Mouse (Mus musculus) MEL (cell line): ENCODE results near the gene Pcif1. TPM values are rescaled to one million over a fixed set of nuclear protein-coding genes. Genes with fewer than 3 reads are reported as not detected.
"Not testable (repeated sequence)": the region's sequence is repeated elsewhere in the genome, so short reads cannot be mapped to it uniquely, and the experiment has no call there.

Experiments used
- DNase-seq: peaks from one replicate; pipeline ENCODE4 v3.0.0; 2011; ENCODE audit warnings: low read depth, low spot score
- H3K27ac ChIP-seq: 2 replicates; pipeline ENCODE4 v1.5.1; 2012; ENCODE audit warnings: low read depth, mild to moderate bottlenecking, control low read depth, low read length, moderate library complexity; ENCODE audit not compliant: control insufficient read depth
- H3K27me3 ChIP-seq, 2 experiments: fragments of 150-350 bp in 1 of 2; sonication (generic) in 1 of 2; 2 replicates each; pipeline ENCODE4 v1.6.1; 2012; ENCODE audit warnings: low read length in 2 of 2, mild to moderate bottlenecking in 2 of 2, improper control_type of control experiment in 1 of 2, moderate library complexity in 1 of 2; ENCODE audit not compliant: insufficient read depth in 2 of 2, control insufficient read depth in 1 of 2
- H3K36me3 ChIP-seq, 2 experiments: 2 replicates each; pipeline ENCODE4 v1.6.1; 2012 to 2014; ENCODE audit warnings: low read length in 2 of 2, improper control_type of control experiment in 1 of 2, inconsistent platforms in 1 of 2, mild to moderate bottlenecking in 1 of 2; ENCODE audit not compliant: insufficient read depth in 2 of 2, control insufficient read depth in 1 of 2
- H3K4me1 ChIP-seq, 2 experiments: fragments of 150-350 bp in 1 of 2; sonication (generic) in 1 of 2; 2 replicates each; pipeline ENCODE4 v1.6.1; 2012; ENCODE audit warnings: low read length in 2 of 2, improper control_type of control experiment in 1 of 2, mild to moderate bottlenecking in 1 of 2; ENCODE audit not compliant: insufficient read depth in 2 of 2, control insufficient read depth in 1 of 2
- H3K4me3 ChIP-seq, 2 experiments: fragments of 150-350 bp in 1 of 2; sonication (generic) in 1 of 2; 2 replicates each; pipeline ENCODE4 v1.5.1; 2012; ENCODE audit warnings: low read depth in 2 of 2, low read length in 2 of 2, mild to moderate bottlenecking in 2 of 2, moderate library complexity in 2 of 2, control low read depth in 1 of 2, improper control_type of control experiment in 1 of 2; ENCODE audit not compliant: control insufficient read depth in 1 of 2, insufficient read depth in 1 of 2
- H3K79me2 ChIP-seq: 2 replicates; pipeline ENCODE4 v1.6.1; 2012; ENCODE audit warnings: mild to moderate bottlenecking, low read length, moderate library complexity; ENCODE audit not compliant: control insufficient read depth, poor library complexity, insufficient read depth
- H3K9ac ChIP-seq: 2 replicates; pipeline ENCODE4 v1.6.1; 2012; ENCODE audit warnings: low read depth, mild to moderate bottlenecking, control low read depth, low read length, moderate library complexity; ENCODE audit not compliant: control insufficient read depth, poor library complexity, severe bottlenecking
- H3K9me3 ChIP-seq: fragments of 150-350 bp; sonication (generic); replicated peaks from 2 replicates; pipeline ENCODE4 v1.6.1; 2012; ENCODE audit warnings: mild to moderate bottlenecking, low read length, improper control_type of control experiment, moderate library complexity; ENCODE audit not compliant: insufficient read depth
- BHLHE40 ChIP-seq: IDR thresholded peaks from 2 replicates; pipeline ENCODE4 v1.6.1; 2012; ENCODE audit warnings: low read depth, mild to moderate bottlenecking, inconsistent platforms, low read length, improper control_type of control experiment, borderline replicate concordance
- CHD2 ChIP-seq: IDR thresholded peaks from 2 replicates; pipeline ENCODE4 v1.6.1; 2011; ENCODE audit warnings: low read length, improper control_type of control experiment
- CTCF ChIP-seq, 3 experiments: IDR thresholded peaks in 2 of 3; conservative IDR thresholded peaks in 1 of 3; 2 replicates each; pipeline ENCODE4 v1.5.1; 2011 to 2012; ENCODE audit warnings: low read length in 3 of 3, low read depth in 2 of 3, mild to moderate bottlenecking in 2 of 3, improper control_type of control experiment in 1 of 3, inconsistent platforms in 1 of 3, mixed read lengths in 1 of 3, moderate library complexity in 1 of 3; ENCODE audit not compliant: control insufficient read depth in 1 of 3, insufficient read depth in 1 of 3, poor library complexity in 1 of 3, severe bottlenecking in 1 of 3
- E2F4 ChIP-seq: IDR thresholded peaks from 2 replicates; pipeline ENCODE4 v1.6.1; 2011; ENCODE audit warnings: low read depth, low read length, improper control_type of control experiment, borderline replicate concordance
- ELF1 ChIP-seq: IDR thresholded peaks from 2 replicates; pipeline ENCODE4 v1.6.1; 2014; ENCODE audit warnings: low read depth, mild to moderate bottlenecking, inconsistent platforms, low read length, improper control_type of control experiment, moderate library complexity
- EP300 ChIP-seq, 2 experiments: IDR thresholded peaks; 2 replicates each; pipeline ENCODE4 v1.6.1; 2011; ENCODE audit warnings: improper control_type of control experiment in 2 of 2, low read length in 2 of 2, low read depth in 1 of 2, mild to moderate bottlenecking in 1 of 2
- ETS1 ChIP-seq: IDR thresholded peaks from 2 replicates; pipeline ENCODE4 v1.6.1; 2012; ENCODE audit warnings: low read depth, mild to moderate bottlenecking, inconsistent platforms, low read length, improper control_type of control experiment, moderate library complexity
- GABPA ChIP-seq: IDR thresholded peaks from 2 replicates; pipeline ENCODE4 v1.6.1; 2012; ENCODE audit warnings: low read depth, mild to moderate bottlenecking, inconsistent platforms, low read length, improper control_type of control experiment, moderate library complexity
- HCFC1 ChIP-seq: IDR thresholded peaks from 2 replicates; pipeline ENCODE4 v1.6.1; 2012; ENCODE audit warnings: low read depth, mild to moderate bottlenecking, inconsistent platforms, low read length, improper control_type of control experiment, moderate library complexity
- KAT2A ChIP-seq: conservative IDR thresholded peaks from 2 replicates; pipeline ENCODE4 v1.6.1; 2012; ENCODE audit warnings: low read depth, low read length, improper control_type of control experiment, inconsistent platforms
- MAFK ChIP-seq: IDR thresholded peaks from 2 replicates; pipeline ENCODE4 v1.6.1; 2011; ENCODE audit warnings: low read depth, mild to moderate bottlenecking, low read length, improper control_type of control experiment, borderline replicate concordance
- MAX ChIP-seq: IDR thresholded peaks from 2 replicates; pipeline ENCODE4 v1.6.1; 2011; ENCODE audit warnings: low read length, improper control_type of control experiment
- MXI1 ChIP-seq: IDR thresholded peaks from 2 replicates; pipeline ENCODE4 v1.6.1; 2011; ENCODE audit warnings: mild to moderate bottlenecking, low read depth, low read length, improper control_type of control experiment
- MYB ChIP-seq: IDR thresholded peaks from 2 replicates; pipeline ENCODE4 v1.6.1; 2011; ENCODE audit warnings: mild to moderate bottlenecking, low read depth, low read length, improper control_type of control experiment
- MYC ChIP-seq: IDR thresholded peaks from 2 replicates; pipeline ENCODE4 v1.6.1; 2011; ENCODE audit warnings: low read depth, mild to moderate bottlenecking, low read length, improper control_type of control experiment, moderate library complexity
- NELFE ChIP-seq: IDR thresholded peaks from 2 replicates; pipeline ENCODE4 v1.6.1; 2011; ENCODE audit warnings: low read depth, low read length, improper control_type of control experiment
- NRF1 ChIP-seq: IDR thresholded peaks from 2 replicates; pipeline ENCODE4 v1.6.1; 2014; ENCODE audit warnings: low read depth, mild to moderate bottlenecking, inconsistent platforms, low read length, improper control_type of control experiment, moderate library complexity; ENCODE audit not compliant: poor library complexity, insufficient read depth, severe bottlenecking
- POLR2AphosphoS5 ChIP-seq: IDR thresholded peaks from 2 replicates; pipeline ENCODE4 v1.6.1; 2012; ENCODE audit warnings: low read depth, borderline replicate concordance, mild to moderate bottlenecking, inconsistent platforms, low read length, moderate library complexity, mixed read lengths
- RAD21 ChIP-seq: IDR thresholded peaks from 2 replicates; pipeline ENCODE4 v1.6.1; 2011; ENCODE audit warnings: mild to moderate bottlenecking, low read depth, low read length, improper control_type of control experiment
- RCOR1 ChIP-seq: IDR thresholded peaks from 2 replicates; pipeline ENCODE4 v1.6.1; 2012; ENCODE audit warnings: low read depth, mild to moderate bottlenecking, inconsistent platforms, low read length, improper control_type of control experiment
- SMC3 ChIP-seq: IDR thresholded peaks from 2 replicates; pipeline ENCODE4 v1.6.1; 2011; ENCODE audit warnings: low read depth, low read length, improper control_type of control experiment
- TAL1 ChIP-seq: IDR thresholded peaks from 2 replicates; pipeline ENCODE4 v1.6.1; 2012; ENCODE audit warnings: mild to moderate bottlenecking, inconsistent platforms, low read length, moderate library complexity, mixed read lengths
- TBP ChIP-seq: IDR thresholded peaks from 2 replicates; pipeline ENCODE4 v1.8.0; 2011; ENCODE audit warnings: low read depth, low read length, improper control_type of control experiment
- USF1 ChIP-seq: IDR thresholded peaks from 2 replicates; pipeline ENCODE4 v1.6.1; 2014; ENCODE audit warnings: low read depth, mild to moderate bottlenecking, inconsistent platforms, low read length, improper control_type of control experiment, moderate library complexity
- USF2 ChIP-seq, 2 experiments: IDR thresholded peaks; 2 replicates each; pipeline ENCODE4 v1.6.1; 2011 to 2012; ENCODE audit warnings: improper control_type of control experiment in 2 of 2, low read length in 2 of 2, borderline replicate concordance in 1 of 2, inconsistent platforms in 1 of 2, low read depth in 1 of 2, mild to moderate bottlenecking in 1 of 2; ENCODE audit not compliant: insufficient read depth in 1 of 2
- ZC3H11A ChIP-seq: IDR thresholded peaks from 2 replicates; pipeline ENCODE4 v1.6.1; 2012; ENCODE audit warnings: low read depth, mild to moderate bottlenecking, inconsistent platforms, low read length, improper control_type of control experiment
- ZMIZ1 ChIP-seq: IDR thresholded peaks from 2 replicates; pipeline ENCODE4 v1.6.1; 2012; ENCODE audit warnings: low read depth, mild to moderate bottlenecking, inconsistent platforms, low read length, improper control_type of control experiment, moderate library complexity
- ZNF384 ChIP-seq: IDR thresholded peaks from 2 replicates; pipeline ENCODE4 v1.6.1; 2012; ENCODE audit warnings: low read depth, mild to moderate bottlenecking, inconsistent platforms, low read length, improper control_type of control experiment
- polyA plus RNA-seq, 2 experiments: library from polyadenylated mRNA; stranded (reverse) in 1 of 2; unstranded in 1 of 2; fragments of >175 nt in 1 of 2; fragments of >200 nt in 1 of 2; gene quantifications; 2 replicates each; pipeline versions ENCODE4 v1.2.1 to v1.2.4; 2012; ENCODE audit warnings: low replicate concordance in 2 of 2, low read depth in 1 of 2; ENCODE audit not compliant: insufficient read length in 2 of 2, insufficient read depth in 1 of 2, missing spikeins in 1 of 2
- total RNA-seq: library from RNA; depleted of rRNA; stranded (reverse); fragments of 300-350 nt; gene quantifications from 2 replicates; pipeline ENCODE4 v1.2.3, GENCODE M21; 2012

Gene Pcif1
- total and polyA plus RNA-seq, 3 experiments = 46.8 to 118 TPM; not detected in 1

- not testable (repeated sequence) for H3K9me3 ChIP-seq, DNase-seq, H3K4me3 ChIP-seq, H3K27me3 ChIP-seq, H3K27ac ChIP-seq
- Histone ChIP-seq H3K36me3 (peaks cover 0 to 18% of the 10 kb centered on the region in 2 experiments; a peak in 2 of 4 replicates), H3K79me2 (peaks cover 25% of the 10 kb centered on the region), H3K9ac (peak overlapping the region; percentile 99), H3K4me1 (peaks cover 7 to 30% of the 10 kb centered on the region in 2 experiments)
- 0 out of 2 replicates have a peak, but pooled peaks have one; percentile 6 for TF ChIP-seq ZNF384
These were observed 1.5 kb upstream of the Pcif1 start for GRCm38 (mm10) chr2:164877376-164878215.

DNA sequence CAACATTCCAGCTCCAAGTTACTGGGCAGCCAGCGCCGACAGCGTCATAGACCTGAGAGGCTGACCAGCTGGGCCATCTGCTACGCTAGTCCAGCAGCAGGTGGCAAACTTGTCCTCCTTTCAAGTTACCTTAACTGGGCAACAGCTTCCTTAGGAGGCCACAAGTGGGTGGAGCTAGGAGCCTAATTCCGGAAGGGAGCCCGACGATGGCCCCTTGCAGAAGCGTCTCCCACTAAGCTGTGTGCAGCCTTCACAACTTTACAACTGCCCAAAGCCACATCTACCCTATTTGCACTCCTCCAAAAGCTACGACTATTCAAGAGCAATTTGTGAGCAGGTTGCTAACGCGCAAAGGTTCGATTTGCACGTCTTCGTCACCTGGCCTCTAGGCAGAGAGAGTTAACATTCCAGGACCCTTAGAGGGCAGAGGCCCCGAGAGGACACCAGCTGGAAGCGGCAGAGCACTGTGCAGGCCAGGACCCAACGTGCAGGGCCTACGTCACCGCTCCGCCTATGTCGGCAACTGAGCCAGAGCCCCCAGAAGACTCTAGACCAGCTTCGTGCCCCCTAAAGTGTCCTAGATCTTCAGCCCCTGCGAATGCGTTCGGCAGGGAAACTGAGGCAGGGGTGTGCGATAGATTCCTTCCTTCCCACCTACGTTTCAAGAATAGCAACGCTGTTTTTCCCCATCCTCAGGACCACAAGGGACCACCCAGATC lies 436 bp upstream of the Pcif1 start:
- peak overlapping the region; percentile 99 for H3K9ac ChIP-seq
- peak; percentile 91 for DNase-seq
- H3K27me3 ChIP-seq = no peaks in the 10 kb centered on the region
- H3K27ac ChIP-seq = peak overlapping the region; percentile 75
- peaks cover 7 to 30% of the 10 kb centered on the region in 2 experiments for H3K4me1 ChIP-seq
- peaks cover 0 to 18% of the 10 kb centered on the region in 2 experiments; a peak in 2 of 4 replicates for H3K36me3 ChIP-seq
- H3K9me3 ChIP-seq = no peaks in the 10 kb centered on the region
- H3K4me3 ChIP-seq = peak overlapping the region; percentile 75 to 77
- peaks cover 25% of the 10 kb centered on the region for H3K79me2 ChIP-seq
- TF ChIP-seq ETS1 (no peak), GABPA (no peak), TBP (peak; percentile 77), ZC3H11A (no peak; the same call in 1 of the 2 replicates), ELF1 (peak; percentile 85), TAL1 (no peak), CTCF (IDR thresholded peaks at IDR 0.05 in 2 of 3, conservative IDR thresholded peaks at IDR 0.05 in 1 of 3; ENCODE audit: control insufficient read depth in 1 of 3, insufficient read depth in 1 of 3, low read depth in 2 of 3, low read length in 3 of 3, poor library complexity in 1 of 3, severe bottlenecking in 1 of 3) (peak in 1 of 3 experiments; percentile 21; a peak in 2 of 6 replicates), E2F4 (no peak), MYC (0 out of 2 replicates have a peak, but pooled peaks have one; percentile 14), MYB (no peak), ZMIZ1 (peak; percentile 53; the same call in 1 of the 2 replicates), USF1 (no peak), EP300 (IDR thresholded peaks at IDR 0.05; ENCODE audit: low read depth in 1 of 2, low read length in 2 of 2) (no peak), RAD21 (no peak; the same call in none of the 2 replicates), CHD2 (no peak), HCFC1 (peak; percentile 79), BHLHE40 (no peak), RCOR1 (no peak), NELFE (peak; percentile 66), NRF1 (0 out of 2 replicates have a peak, but pooled peaks have one; percentile 29), MAX (no peak; the same call in 1 of the 2 replicates), SMC3 (no peak), USF2 (IDR thresholded peaks at IDR 0.05; ENCODE audit: borderline replicate concordance in 1 of 2, insufficient read depth in 1 of 2, low read depth in 1 of 2, low read length in 2 of 2) (no peak), KAT2A (no peak; the same call in 1 of the 2 replicates), MAFK (no peak), MXI1 (peak; percentile 59), POLR2AphosphoS5 (no peak)
